Mouse (Mus musculus): ENCODE data around the gene Rapgef2.

DNA sequence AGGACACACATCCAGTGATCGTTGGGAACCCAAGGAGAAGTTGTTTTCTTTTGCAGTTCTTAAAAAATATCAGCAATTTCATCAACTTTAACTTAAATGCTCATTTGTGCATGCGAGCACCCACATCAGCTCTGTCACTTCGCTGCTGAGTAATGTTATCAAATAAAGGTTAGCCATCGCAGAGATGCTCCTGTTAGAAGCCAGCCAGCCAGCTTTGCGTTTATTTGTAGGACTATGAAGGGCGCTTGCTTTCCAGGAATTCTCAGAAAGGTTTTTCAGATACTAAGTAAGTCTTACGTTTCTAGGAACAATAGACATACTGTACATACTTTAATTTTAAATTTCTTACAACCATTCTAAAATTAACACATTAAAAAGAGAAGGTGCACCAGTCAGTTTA, 185.5 kb downstream of the Rapgef2 start:
- TF ChIP-seq CTCF (IDR thresholded peaks at IDR 0.05; ENCODE audit: low read depth) (no peak), EP300 (IDR thresholded peaks at IDR 0.05; ENCODE audit: low read depth) (no peak)

Data from liver, embryonic 14.5 days (tissue).